Mouse (Mus musculus) MEL-GATA-1-ER (cell line): ENCODE data around the gene Tenm4.

Source experiments
- DNase-seq: peaks from one replicate; pipeline ENCODE4 v3.0.0-alpha.2; 2012; ENCODE audit warnings: low read depth; ENCODE audit errors: extremely low read depth

Tenm4 gene

DNA sequence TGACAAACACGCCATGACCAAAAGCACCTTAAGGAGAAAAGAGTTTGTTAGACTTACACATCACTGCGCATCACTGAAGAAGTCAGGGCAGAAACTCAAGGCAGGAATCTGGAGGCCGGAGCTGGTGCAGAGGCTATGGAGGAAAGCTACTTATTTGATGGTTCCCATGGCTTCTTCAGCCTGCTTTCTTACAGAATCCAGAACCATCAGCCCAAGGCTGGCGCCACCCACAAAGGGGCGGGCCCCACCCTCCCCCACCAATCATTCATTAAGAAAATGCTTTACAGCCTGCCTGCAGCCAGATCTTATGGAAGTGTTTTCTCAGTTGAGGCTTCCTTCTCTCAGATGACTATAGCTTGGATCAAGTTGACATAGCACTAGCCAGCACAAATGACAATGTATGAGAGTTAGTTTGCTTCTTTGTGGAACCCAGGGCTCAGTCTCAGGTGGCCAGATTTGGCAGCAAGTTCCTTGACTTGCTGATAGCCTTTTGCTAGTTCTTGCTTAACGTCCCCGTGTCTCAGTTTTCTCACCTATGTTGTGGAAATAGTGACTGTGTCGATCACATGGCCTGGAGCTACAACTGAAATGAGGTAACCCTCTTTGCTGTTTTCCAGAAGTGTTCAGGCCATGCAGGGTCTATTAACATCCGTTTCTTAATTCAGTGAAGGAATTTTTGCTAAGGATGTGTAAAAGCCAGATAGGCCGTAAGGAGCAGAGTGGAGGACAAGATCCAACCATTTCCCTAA lies 32.9 kb downstream of the Tenm4 start:
- no peak for DNase-seq

DNA sequence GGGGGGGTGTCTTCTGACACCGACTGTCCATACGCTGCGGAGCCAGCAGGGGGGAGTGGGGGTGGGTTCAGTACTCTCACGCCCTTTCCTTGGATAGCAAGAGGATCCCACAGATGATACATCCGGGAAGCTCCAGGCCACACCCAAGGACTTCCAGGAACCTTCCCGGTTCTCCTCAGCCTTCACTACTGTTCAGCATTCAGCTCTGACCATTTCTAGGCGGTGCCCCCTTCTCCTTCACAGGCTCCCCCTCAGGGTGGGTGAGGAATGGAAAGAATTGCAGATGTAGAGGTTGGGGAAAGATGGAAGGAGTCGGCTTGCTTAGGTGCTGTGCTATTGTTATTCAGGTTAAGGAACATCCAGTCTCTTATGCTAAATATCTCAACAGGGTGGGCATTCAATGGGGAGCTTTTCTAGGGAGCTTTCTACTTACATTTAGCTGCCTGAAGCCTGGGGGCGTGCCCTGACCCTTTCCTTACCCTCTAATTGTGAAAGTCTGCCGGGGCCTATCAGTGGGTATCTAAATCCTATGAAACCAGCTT lies 33.8 kb downstream of the Tenm4 start:
- DNase-seq: no peak

DNA sequence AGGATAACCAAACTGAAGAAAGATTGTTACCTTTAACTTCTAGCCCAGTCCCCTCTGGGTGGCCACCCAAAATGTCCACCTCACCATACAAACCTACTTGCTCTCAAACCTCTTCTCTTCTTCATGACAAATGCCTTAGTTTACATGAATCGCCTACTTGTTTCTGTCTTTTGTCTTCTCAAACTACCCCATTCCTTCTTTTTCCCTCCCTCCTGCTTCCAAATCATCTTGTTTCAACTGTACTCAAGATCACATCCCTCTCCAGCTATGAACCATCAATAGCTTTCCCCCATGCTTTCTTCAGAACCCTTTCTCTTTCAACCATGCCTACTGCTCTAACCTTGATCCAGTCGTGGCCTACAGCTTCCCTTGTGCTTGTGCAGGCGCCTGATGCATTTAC lies 36.0 kb downstream of the Tenm4 start:
- DNase-seq: no peak

DNA sequence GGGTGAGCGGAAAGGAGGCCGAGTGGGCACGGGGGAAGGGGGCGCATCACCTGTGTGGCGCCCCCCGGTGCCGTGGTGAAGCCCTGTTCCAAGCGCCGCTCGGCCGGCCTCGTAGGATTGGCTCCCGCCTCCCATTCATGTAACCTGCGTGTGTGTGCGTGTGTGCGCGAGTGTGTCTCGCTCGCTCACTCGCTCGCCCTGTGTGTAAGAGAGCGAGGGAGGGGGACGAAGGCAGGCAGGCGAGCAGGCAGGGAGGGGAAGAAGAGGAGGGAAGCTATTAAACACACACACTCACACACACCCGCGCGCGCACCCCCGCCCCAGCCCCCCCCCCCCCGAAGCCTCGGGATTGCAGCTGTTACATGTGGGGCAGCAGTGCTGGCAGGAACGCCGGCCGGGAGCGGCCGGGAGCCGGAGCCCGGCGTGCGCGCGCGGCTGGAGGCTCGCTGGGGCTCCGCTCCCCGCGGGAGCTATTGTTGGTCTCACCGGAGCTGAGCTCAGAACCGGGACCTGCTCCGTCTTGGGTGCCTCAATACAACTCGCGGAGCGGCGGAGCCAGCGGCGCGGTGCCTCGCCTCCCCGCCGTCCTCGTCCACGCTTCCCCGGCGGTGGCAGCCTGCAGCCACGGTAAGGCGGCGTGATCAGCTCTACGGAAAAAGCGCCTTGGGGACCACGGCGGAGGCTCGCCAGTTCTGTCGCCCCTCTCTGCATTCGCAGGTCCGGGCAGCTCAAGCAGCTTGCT lies 38.9 kb downstream of the Tenm4 start:
- DNase-seq: no peak

DNA sequence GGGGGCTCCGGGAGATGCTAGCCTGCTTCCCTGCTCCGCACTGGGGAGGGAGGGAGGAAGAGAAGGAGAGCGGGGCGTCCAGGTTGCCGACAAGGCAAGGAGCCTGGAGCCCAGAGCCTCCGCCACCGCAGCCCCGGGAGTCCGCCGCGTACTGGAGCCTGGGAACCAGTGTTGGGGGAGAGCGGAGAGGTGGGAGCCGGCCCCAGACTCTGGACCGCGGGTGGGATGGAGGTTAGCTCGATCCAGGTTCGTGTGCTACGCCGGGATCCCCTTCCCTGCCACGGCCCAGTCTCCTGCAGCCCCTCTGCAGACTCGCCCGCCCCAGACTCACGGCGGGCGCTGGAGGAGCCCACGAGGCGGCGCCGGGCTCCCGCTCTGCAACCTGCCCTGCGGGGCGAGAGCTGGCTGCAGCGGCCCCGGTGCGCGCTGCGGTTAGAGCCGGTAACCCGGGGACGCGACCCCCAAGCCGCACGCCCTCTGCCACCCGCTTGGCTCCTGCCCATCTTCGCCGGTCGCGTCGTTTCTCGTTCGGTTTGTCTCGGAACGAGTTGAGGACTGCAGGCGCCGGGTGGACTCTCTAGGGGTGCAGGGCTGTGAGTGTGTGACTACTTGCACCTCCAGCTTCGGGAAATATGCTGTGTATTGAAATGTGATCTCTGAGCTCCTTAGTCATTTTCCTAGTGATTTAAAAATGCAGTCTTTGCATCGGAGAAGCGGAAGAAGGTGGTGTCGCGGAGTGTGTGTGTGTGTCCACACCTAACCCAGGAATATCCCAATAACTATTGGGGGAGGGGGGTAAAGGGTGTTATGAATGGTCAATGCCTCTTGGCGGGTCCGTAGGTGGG lies 39.7 kb downstream of the Tenm4 start:
- DNase-seq: no peak

DNA sequence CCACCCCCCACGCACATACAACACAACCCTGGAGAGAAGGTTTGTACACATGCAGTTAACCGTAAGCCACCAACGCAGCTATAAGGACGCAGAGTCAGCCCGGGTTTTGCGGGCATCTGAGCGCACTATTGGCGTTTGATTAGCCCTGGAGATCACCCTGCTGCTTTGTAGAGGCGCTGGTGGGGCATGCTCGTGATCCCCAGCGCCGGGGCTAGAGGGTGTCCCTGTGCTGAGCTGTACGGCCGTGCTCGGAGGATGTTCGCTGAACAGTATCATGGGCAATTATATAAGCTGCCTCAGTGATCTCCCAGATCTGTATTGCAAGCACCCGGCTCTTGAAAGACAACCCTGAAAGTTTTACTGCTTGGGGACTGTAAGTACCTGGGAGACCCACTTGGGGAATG lies 40.6 kb downstream of the Tenm4 start:
- no peak for DNase-seq

GRCm38 (mm10) chr7:96212224-96212591 lies 41.2 kb downstream of the Tenm4 start:
- DNase-seq: no peak

- no peak for DNase-seq
Observed at GRCm38 (mm10) chr7:96212592-96213541, 41.8 kb downstream of the Tenm4 start.

DNA sequence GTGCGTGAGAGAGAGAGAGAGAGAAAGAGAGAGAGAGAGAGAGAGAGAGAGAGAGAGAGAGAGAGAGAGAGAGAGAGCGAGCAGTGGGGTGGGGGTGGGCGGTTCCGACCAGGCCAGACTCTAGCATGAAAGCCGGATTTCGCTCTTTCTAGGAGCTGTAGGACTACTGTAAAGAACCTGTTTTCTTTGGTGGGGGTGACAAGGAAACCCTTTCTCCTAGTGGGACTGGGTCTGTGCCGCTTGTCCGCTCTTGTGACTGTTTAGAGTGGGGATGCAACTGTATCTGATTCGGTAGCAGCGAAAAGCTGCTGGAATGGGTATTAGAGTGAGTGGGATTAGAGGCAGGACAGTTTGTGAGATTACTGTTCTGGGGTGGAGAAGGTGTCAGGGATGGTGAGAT lies 42.7 kb downstream of the Tenm4 start:
- DNase-seq: no peak

DNA sequence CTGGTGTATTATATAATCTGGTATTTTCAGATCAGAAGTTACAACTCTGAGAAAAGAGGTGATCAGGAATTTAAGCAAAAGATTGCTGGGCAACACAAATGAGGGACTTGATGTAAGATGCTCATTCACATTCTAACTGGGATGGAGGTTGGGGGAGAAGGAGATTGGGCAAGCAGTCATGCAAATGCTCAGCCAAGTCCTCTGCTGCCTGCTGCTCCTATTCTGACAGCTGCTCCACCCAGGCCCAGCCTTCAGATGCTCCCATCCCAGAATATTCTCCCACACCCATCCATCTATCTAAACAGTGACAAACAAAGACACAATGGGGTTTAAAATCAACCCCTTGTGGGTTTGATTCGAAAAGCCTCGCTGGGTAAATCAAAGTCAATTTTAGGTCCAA lies 43.8 kb downstream of the Tenm4 start:
- no peak for DNase-seq

GRCm38 (mm10) chr7:96215894-96216509 lies 45.0 kb downstream of the Tenm4 start:
- no peak for DNase-seq

- DNase-seq: no peak
Observed at GRCm38 (mm10) chr7:96219386-96219785, 48.3 kb downstream of the Tenm4 start.

GRCm38 (mm10) chr7:96220647-96221046 lies 49.6 kb downstream of the Tenm4 start:
- DNase-seq: no peak

- no peak for DNase-seq
Observed at GRCm38 (mm10) chr7:96222569-96222968, 51.5 kb downstream of the Tenm4 start.

- DNase-seq: no peak
Observed at GRCm38 (mm10) chr7:96228562-96229268, 57.7 kb downstream of the Tenm4 start.

- no peak for DNase-seq
Observed at GRCm38 (mm10) chr7:96230006-96230719, 59.1 kb downstream of the Tenm4 start.

- no peak for DNase-seq
Observed at GRCm38 (mm10) chr7:96230720-96231241, 59.7 kb downstream of the Tenm4 start.

DNA sequence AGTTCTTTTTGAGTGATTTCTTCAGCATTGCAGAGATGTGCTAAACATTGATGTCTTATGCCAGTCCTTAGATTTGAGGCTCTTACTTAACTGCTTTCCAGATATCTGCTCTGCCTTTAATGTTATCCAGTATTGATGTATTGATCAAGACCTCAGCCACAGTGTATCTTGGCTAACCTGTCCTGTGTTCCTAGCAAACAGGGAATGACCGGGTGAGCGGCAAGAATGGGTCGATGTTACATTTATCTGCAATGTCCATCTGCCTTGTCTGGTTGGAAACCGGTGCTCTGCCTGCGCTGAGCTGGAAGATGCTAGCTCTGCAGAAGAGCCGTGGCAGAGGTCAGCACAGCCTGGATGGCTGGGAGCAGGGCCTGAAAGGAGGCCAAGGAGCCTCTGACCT lies 64.8 kb downstream of the Tenm4 start:
- DNase-seq: no peak

DNA sequence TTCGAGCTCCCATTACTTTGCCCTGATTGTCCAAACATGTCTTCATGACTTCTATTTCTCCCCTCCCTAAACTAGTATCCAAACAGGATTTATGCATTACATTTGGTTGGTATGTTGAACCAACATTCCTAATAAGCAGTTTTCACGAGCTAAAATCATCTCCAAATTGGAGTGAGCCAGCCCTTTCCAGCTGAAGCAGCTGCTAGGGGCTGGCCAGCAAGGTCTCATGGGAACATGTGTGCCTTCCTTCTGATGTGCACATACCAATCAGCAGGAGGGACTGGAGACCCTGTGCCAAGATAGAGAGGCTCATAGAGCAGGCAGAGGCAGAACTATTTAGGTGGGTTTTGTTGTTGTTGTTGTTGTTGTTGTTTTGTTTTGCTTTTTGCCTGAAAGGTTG lies 69.6 kb downstream of the Tenm4 start:
- DNase-seq: no peak
